Mouse (Mus musculus) embryonic fibroblast, embryonic 13.5 days (primary cell): ENCODE measurements around the gene Hsd17b6.

Experiments used
- CTCF ChIP-seq: IDR thresholded peaks from 2 replicates; pipeline ENCODE4 v1.5.1; 2011; ENCODE audit warnings: mild to moderate bottlenecking, control low read depth, low read length, moderate library complexity, borderline replicate concordance; ENCODE audit not compliant: insufficient read depth
- POLR2A ChIP-seq: IDR thresholded peaks from 2 replicates; pipeline ENCODE4 v1.6.1; 2011; ENCODE audit warnings: low read depth, mild to moderate bottlenecking, control low read depth, low read length, moderate library complexity

DNA sequence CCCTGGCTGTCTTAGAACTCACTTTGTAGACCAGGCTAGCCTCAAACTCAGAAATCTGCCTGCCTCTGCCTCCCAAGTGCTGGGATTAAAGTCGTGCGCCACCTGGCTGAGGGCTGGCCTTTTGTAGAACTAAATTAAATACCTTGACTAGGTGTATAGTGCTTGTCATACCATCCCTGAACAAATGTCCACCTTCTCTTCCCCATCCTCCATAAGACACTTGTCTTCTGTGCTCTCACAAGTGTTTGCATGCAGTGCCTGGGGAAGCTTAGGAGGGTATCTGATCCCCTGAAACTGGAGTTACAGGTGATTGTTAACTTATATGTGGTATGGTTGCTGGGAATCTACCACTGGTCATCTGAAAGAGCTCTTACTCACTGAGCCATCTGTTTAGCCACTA, 42.9 kb upstream of the Hsd17b6 start:
- TF ChIP-seq CTCF (no peak), POLR2A (no peak)
